Mouse (Mus musculus) spleen, adult 18-20 months (tissue): Measurements from ENCODE around the gene Atp5g3.
"Not testable (repeated sequence)": the region's sequence is repeated elsewhere in the genome, so short reads cannot be mapped to it uniquely, and the experiment has no call there.

Experiments
- DNase-seq, 2 experiments: peaks; one replicate each; pipeline ENCODE4 v3.0.0; 2022; ENCODE audit warnings: mixed read lengths in 2 of 2

Atp5g3 gene

GRCm38 (mm10) chr2:73911175-73911700 is at the start of gene Atp5g3:
Gene Atp5g3, minus strand, starts transcription at chr2:73911326.
- DNase-seq: peak; percentile 86 to 89

GRCm38 (mm10) chr2:73958342-73958741 is 47.2 kb upstream of the Atp5g3 start:
- no peak for DNase-seq

GRCm38 (mm10) chr2:73953612-73954011 is 42.5 kb upstream of the Atp5g3 start:
- no peak for DNase-seq

- no peak for DNase-seq
Observed at GRCm38 (mm10) chr2:73952597-73953219, 41.6 kb upstream of the Atp5g3 start.

- no peak for DNase-seq
Observed at GRCm38 (mm10) chr2:73947360-73947759, 36.2 kb upstream of the Atp5g3 start.

GRCm38 (mm10) chr2:73943735-73944134 is 32.6 kb upstream of the Atp5g3 start:
- DNase-seq: no peak

- no peak for DNase-seq
Observed at GRCm38 (mm10) chr2:73942844-73943243, 31.7 kb upstream of the Atp5g3 start.

GRCm38 (mm10) chr2:73941281-73941680 is 30.2 kb upstream of the Atp5g3 start:
- no peak for DNase-seq

- DNase-seq: no peak
Observed at GRCm38 (mm10) chr2:73940471-73940870, 29.3 kb upstream of the Atp5g3 start.

GRCm38 (mm10) chr2:73938896-73939295 is 27.8 kb upstream of the Atp5g3 start:
- DNase-seq: no peak

GRCm38 (mm10) chr2:73932676-73933313 is 21.7 kb upstream of the Atp5g3 start:
- no peak for DNase-seq

GRCm38 (mm10) chr2:73927711-73928110 is 16.6 kb upstream of the Atp5g3 start:
- no peak for DNase-seq

- no peak for DNase-seq
Observed at GRCm38 (mm10) chr2:73925539-73925938, 14.4 kb upstream of the Atp5g3 start.

- no peak for DNase-seq
Observed at GRCm38 (mm10) chr2:73925089-73925488, 14.0 kb upstream of the Atp5g3 start.

- no peak for DNase-seq
Observed at GRCm38 (mm10) chr2:73919642-73920041, 8.5 kb upstream of the Atp5g3 start.

GRCm38 (mm10) chr2:73912264-73912663 is 1.1 kb upstream of the Atp5g3 start:
- peak in 1 of 2 experiments; percentile 4 for DNase-seq

- peak; percentile 35 to 50 for DNase-seq
Observed at GRCm38 (mm10) chr2:73910571-73911174, 453 bp downstream of the Atp5g3 start.

GRCm38 (mm10) chr2:73909116-73909515 is 2.0 kb downstream of the Atp5g3 start:
- no peak for DNase-seq

- DNase-seq: not testable (repeated sequence)
Observed at GRCm38 (mm10) chr2:73904679-73905078, 6.4 kb downstream of the Atp5g3 start.

- DNase-seq: no peak
Observed at GRCm38 (mm10) chr2:73903536-73903935, 7.6 kb downstream of the Atp5g3 start.

- not testable (repeated sequence) for DNase-seq
Observed at GRCm38 (mm10) chr2:73902328-73902727, 8.8 kb downstream of the Atp5g3 start.

GRCm38 (mm10) chr2:73901169-73901568 is 10.0 kb downstream of the Atp5g3 start:
- no peak for DNase-seq

GRCm38 (mm10) chr2:73900364-73900763 is 10.8 kb downstream of the Atp5g3 start:
- DNase-seq: no peak

- not testable (repeated sequence) for DNase-seq
Observed at GRCm38 (mm10) chr2:73896919-73897318, 14.2 kb downstream of the Atp5g3 start.
